Mouse (Mus musculus) kidney, postnatal 25 days (tissue): ENCODE data around the gene Sspo.
"Not testable (repeated sequence)": the region's sequence is repeated elsewhere in the genome, so short reads cannot be mapped to it uniquely, and the experiment has no call there.

Experiments used
- DNase-seq, 2 experiments: peaks; one replicate each; pipeline ENCODE4 v3.0.0; 2021; ENCODE audit warnings: mixed read lengths in 2 of 2

The Sspo gene

DNA sequence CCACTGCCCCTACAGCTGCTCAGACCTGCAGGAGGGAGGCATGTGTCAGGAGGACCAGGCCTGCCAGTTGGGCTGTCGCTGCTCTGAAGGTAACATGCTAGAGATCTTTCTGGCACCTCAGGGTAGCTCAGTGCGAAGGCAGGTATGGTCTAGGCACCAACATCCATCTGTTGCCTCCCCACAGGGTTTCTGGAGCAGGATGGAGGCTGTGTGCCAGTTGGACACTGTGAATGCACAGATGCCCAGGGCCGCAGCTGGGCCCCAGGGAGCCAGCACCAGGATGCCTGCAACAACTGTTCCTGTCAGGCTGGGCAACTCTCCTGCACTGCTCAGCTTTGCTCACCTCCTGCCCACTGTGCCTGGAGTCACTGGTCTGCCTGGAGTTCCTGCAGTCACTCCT is 41.7 kb downstream of the Sspo start:
- no peak for DNase-seq

DNA sequence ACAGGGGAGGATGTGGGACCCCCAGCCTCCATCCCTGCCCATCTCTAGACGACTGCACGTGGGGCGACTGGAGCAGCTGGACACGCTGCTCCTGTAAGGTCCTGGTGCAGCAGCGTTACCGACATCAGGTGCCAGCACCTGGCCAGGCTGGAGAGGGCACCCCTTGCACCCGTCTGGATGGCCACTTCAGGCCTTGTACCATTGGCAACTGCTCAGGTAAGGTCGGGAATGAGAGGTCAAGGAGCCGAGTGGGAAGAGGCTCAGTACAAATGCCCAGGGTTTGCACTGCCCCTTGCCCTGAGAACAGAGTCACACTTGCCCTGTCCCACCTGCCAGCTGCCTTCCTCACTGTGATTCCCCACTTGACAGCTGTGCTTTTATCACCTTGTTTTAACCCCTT is 43.3 kb downstream of the Sspo start:
- DNase-seq, result peak in 1 of 2 experiments; percentile 59

DNA sequence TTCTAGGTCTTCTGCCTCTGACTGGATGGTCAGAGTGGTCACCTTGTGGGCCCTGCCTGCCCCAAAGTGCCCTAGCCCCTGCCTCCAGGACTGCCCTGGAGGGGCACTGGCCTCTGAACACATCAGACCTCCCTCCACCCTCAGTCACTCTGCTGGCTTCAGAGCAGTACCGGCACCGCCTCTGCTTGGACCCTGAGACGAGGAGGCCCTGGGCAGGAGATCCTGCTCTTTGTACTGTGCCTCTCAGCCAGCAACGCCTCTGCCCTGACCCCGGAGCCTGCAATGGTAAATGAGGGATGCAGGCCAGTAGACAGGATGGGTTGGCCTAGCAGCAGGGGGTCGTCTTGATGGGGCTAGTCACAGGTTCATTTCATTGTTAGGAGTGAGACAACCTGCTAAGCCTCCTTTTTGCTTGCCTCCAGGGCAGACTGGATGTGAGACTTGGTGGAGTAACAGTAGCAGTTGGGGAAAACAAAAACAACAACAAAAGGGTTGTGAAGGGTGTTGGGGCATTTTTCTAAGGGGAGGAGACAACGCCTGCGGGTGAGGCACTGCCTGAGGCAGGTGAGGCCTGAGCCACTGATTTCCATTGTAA is 45.2 kb downstream of the Sspo start:
- DNase-seq, result peak; percentile 63 to 90

DNA sequence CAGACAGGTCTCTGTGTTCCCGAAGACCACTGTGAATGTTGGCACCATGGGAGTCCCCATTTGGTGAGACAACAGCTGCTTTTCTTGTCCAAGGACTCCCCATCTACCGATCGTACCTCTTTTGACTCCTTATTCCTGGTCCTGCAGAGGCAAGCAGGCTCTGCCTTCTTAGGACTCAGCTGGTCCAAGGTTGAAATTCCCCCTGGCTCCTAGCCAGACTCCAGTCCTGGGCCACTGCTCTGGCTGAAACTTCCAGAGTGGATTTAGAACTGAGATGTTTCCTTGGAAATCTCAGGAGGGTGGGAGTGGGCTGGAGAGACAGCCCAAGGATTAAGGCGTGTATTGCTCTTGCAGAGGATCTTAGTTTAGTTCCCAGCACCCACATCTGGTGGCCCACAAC is 49.5 kb downstream of the Sspo start:
- DNase-seq, result peak; percentile 80 to 81

DNA sequence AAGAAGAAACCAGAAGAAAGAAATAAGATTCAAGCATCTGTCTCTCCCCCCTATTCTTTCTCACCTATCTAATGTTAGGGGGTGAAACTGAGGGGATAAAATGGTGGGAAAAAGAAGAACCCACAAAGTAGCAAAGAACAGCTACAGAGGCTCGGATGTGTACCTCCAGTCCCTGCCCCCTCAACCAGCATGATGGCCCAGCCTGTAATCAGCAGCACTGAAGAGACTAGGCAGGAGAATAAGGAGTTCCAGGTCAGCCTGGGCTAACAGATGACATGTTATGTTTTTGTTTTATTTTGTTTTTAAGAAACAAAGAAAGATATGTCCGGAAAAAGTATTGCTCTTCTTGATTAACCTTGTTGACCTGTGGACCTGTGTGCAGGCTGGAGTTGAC is 55.8 kb downstream of the Sspo start:
- DNase-seq, result no peak

DNA sequence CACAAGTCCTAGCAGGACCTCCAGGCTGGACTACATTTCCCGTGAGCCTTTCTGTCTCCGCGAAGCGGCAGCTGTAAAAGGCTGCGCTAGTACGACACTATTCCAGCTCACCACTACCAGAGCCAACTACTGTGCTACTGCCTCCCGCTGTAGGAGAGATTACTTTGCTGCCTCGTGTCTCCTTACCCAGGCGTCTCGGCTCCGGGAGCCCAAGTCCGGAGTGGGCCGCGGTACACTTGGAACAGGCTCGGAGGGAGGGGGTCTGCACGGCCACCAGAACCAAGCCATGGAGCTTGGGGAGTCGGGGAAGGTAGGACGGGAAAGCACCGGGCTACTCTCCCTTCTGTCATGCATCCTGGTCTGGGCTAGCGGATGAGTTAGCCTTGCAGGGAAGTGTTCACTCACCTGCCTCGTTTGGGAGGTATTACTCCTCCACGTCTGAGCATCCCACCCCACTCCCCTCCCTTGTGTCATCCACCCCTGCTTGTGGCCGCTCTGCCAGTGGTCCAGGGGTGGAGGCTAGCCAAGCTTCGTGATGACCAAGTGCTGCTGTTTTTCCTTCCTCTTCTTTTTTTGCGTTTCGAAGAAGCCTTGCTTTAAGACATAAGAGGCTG is 56.3 kb downstream of the Sspo start:
- DNase-seq, result peak; percentile 87 to 92

DNA sequence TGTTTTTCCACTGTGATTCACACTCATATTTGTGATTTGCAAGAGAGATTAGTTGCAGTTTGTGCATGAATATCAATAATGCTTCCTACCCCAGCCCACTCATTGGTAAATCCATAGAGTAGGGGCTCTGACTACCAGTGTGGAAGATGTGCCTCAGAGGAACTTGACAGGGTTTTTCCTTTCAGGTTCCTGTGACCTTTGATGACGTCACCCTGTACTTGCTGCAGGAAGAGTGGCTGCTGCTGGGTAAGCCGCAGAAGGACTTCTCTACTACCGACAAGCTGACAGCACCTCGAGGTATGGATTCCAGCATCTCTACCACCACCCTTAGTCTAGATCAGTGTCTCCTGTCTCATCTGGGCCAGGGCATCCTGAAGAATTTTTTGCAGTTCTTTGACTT is 60.1 kb downstream of the Sspo start:
- DNase-seq, result no peak

DNA sequence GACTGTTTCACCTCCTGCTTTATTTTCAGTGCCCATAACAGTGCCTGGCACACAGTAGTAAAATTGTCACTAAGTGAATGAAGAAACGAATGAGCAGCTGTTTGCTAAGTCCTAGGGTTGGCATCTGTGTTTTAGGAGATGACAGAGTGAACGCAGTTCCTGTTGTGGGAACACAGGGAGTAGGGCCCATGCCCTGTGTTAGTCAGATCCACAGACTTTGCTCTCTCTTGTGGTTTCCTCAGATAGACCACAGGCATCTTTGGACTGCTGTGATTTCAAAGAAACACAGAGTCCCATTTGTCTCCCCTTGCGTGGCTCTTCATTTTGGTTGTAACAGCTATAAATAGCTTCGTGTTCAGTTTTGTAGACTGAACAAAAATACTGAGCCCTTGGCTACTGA is 62.4 kb downstream of the Sspo start:
- no peak for DNase-seq

DNA sequence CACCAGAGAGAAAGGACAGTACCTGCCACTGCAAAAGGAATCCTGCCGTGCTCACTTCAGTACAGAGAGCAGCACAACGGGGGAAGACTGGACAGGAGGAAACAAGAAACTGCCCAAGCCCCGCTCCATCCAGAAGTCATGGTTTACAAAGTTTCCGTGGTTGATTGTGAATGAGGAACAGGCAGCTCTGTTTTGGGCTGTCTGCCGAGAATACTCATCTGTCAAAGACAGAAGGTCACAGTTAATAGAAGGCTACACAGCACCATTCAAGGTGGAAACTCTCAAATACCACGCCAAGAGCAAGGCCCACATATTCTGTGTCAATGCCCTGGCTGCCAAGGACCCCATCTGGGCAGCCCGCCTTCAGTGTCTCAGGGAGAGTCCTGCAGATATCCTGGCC is 63.8 kb downstream of the Sspo start:
- DNase-seq, result peak in 1 of 2 experiments; percentile 21

DNA sequence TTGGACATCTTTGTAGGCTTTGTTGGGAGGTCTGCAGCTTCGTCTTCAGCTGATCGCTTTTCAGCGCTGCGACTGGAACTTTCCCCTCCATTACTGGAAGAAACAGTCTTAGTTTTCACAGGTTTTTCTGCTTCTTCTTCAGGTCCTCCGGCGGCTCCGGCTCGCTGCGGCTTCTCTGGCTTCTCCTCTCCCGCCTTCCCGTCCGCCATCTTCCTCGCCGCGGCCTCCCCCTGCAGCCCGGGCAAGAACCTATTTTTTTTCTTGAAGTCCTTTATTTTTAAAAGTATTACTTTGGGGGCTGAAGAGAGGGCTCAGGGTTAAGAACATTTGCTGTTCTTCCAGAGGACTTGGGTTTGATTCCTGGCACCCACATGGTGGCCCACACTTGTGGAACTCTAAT is 76.9 kb downstream of the Sspo start:
- DNase-seq, result not testable (repeated sequence)

DNA sequence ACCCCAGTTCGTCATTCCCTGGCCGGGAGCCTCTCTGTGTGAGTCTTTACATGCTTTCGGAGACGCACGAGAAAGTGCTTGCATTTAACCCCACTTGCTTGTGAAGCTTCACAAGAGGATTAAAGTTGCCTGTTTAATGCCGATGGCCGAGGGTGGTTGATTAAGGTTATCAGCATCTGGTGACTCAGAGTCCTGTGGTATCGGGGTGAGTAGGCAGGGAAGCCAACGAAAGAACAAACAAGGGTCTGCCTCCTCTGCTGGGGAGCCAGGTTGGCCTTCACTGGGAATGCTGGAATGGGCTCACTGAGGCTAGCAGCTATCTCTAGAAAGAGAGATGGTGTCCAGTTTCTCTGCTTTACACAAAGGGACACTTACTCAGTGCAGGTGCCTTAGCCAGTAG is 79.9 kb downstream of the Sspo start:
- DNase-seq, result no peak

DNA sequence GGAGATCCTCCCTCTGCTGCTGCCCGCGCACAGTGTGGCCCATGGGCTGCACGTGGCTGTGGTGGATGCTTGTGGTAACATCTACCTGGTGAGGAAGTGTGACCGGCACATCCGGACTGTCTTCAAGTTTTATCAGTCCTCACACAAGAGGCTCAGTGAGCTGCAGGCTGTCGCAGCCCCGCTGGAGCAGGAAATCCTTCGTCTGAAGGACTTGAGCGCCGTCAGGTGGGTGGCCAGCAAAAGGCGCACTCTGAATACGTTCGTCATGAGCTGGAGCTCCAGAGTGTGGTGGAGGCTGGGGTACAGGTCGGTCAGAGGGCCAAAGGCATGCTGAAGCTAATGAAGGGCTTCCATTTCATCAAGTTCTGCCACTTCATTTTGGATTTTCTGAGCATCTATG is 81.2 kb downstream of the Sspo start:
- no peak for DNase-seq

DNA sequence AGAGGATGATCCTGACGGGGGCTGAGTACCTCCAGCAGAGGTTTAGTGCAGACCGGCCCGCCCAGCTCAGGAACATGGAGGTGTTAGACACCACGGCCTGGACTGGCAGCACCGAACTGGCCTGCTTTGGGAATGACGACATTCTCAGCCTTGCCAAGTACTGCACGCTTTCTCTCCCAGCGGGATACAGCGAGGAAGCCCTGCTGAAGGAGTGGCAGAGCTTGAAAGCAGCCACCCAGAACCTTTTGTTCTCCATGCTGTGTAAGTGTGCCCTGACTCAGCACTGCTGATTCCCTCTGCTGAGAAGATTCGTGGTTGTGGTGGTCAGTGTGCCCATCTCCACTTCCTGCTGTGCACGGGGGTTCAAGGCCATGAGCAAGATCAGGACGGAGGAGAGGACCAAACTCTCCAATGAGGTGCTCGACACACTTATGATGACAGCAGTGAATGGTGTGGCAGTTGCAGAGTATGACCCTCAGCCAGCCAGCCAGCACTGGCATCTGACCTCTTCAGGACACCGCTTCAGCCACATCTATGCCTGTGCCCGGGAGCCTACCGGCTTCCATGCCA is 81.9 kb downstream of the Sspo start:
- DNase-seq, result no peak

DNA sequence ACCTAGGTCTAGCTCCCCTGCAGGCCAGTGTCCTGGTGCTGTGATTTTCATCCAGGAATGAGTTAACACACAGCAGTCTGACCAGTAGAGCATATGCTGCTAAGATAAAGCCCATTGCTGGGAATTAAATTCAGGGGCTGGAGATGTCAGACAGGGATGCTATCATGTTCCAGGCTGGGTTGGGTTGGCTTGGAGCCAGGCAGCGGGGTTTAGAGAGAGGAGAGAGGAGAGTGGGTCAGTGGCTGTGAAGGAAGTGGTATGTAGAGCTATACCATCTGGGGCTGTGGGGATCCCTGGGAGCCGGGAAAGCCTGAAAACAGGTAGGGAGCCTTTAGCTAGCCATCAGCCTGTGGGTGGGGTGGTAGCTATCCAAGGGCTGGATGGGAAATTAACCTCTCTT is 82.8 kb downstream of the Sspo start:
- DNase-seq, result no peak

DNA sequence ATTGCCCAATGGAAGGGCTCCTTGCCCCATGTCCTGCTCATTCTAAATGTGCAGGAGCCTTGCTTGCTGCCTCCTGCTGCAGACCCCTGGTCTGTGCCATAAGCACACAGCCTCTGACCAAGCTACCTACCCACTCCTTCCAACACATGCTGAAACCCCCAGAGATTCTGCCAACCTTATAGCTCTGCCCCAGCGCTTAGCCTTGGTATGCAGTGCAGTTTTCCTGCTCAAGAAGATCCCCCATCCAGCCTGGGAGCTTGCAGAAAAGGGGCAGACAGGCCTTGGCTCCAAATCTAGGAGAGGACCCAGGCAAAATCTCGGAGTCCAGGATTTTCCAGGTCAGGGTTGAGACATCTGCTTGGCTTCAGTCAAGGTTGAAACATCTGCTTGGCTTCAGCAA is 85.4 kb downstream of the Sspo start:
- DNase-seq, result no peak

DNA sequence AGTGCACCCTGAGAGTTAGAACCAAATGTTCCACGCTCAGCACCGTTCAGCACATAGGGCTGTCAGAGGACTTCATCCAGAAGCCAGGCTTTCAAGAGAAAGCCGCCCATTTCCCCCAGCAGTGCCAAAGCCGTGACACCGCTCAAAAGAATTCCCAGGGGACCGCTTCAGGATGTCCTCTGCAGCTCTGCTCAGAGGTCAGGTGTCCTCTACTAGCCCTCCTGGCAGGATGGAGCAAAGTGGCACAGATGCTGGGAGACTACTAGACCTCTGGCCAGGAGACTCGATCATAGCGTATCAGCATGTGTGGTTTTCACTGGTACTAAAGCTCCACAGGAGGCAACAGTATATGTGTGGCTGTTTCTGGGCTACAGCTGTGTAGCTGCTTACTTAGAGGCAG is 86.9 kb downstream of the Sspo start:
- peak; percentile 35 to 54 for DNase-seq

DNA sequence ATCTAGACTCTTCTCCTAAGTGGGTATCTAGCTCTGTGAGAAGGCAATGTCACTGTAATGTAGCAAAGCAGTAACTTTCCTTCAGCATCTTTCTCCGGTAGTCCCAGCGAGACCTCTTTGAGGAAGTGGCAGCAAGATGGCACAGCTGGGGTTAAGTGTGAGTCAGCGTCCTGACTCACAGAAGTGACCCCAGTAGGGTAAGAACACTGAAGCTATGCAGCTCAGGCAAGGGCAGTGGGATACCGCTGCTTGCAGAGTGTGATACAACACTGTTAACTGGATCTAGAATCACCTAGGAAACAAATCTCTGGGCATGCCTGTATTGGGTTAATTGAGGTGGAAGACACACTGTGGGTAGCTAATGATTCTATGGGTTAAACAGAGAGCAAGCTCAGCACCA is 88.1 kb downstream of the Sspo start:
- no peak for DNase-seq

DNA sequence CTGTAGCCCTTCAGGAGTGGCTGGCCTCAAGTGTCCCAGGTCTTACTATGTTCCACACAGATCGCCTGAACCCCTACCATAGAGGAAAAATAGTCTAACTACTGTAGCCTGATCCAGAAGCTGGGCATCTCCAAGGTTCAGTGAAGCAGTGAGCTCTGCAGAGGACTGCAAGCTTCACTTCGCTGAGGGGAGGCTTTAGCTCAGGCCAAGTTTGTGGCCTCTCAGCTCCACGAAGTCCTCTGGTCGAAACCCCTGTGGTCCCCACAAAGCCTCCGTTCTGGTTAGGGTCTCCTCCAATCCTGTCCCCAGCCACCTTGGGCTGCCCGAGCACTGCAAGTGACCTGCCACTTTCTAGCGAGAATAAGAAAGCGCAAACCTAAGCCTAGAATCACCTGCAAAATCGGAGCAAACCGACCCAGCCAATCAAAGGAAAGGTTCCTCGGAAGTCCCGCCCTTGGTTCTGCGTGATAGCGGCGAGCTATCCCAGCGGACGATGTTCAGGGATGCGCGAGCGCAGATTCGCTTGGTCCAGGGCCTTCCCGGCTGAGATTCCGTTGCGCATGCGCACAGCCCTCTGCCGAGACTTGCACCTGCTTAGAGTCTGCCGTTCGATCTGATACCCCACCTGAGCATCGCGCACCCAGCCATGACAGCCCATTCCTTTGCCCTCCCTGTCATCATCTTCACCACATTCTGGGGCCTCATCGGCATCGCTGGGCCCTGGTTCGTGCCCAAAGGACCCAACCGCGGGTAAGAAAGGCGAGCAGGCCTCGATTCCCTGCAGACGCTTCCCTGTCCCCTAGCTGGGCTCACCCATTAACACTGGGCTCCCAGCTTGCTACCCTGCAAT is 89.3 kb downstream of the Sspo start, which contains the start of gene Atp6v0e2:
TSS of gene Atp6v0e2 (plus strand) at position 511 of the 850 bp plus-strand sequence.
- peak; percentile 86 to 94 for DNase-seq

DNA sequence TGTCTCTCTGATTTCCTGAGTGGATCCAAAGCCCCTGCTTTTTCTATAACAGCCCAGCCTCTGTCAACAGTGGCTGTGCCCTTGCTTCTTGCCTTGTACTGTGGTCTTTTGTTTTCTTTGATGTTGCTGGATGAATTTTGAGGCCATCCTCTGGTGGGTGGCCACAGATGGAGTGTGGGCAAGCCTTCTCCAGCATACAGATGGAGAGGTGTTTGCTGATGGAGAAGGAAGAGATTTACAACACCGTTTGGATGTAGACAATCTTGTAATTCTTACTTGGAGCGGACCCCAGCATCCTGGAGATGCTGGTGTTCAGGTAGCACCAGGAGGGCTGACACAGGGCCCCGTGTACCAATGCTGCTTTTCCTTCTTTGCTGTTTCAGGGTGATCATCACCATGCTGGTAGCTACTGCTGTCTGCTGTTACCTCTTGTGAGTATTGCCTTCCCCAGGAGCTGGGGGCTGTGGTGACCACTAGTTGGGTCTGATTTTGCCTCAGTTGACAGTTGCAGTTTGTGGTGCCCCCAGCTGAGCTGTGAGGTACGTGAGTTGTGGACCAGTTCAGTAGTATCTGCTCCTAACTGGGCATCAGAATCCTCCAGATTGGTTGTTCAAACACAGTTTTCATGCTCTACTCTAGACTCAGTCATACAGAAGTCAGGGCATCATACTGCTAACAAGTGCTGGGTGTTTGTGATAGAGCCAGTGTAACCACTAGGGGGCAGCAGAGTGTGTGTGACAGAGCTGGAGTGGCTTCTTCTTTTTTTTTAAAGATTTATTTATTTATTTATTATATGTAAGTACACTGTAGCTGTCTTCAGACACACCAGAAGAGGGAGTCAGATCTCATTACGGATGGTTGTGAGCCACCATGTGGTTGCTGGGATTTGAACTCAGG is 91.1 kb downstream of the Sspo start:
- DNase-seq, result peak; percentile 79 to 91

DNA sequence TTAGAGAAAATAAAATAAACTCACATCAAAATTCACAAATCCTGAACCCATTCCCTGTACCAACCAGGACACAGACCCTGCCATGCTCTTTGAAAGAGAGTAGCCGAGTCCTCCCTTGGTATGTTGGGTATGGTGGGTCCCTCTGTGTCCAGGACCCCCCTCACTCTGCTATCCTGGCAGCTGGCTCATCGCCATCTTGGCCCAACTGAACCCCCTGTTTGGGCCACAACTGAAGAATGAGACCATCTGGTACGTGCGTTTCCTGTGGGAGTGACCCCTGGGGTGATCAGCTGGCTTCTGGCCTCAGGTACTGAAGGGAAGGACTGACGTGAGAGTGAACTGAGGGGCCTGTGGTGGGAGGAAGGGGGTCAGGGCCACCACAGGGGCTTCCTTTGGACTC is 91.8 kb downstream of the Sspo start:
- DNase-seq, result no peak

DNA sequence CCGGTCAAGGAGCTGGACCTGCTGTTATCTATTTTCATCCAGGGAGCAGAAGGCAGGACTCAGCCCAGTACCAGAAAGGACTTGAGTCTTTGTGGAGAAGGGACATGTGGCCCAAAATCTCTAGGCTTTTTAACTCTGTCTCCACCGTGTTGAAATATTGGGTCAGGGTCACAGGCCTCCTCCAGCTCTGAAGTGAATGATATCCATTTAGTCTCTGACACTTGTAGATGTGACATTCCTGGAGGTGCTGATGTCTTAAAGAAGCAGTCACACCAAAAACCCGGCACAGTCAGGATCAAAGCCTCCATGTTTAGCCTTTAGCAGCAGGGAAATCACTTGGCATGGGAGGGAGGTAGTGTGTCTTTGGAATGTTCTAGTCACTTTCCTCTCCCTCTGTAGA is 92.7 kb downstream of the Sspo start:
- DNase-seq, result no peak

DNA sequence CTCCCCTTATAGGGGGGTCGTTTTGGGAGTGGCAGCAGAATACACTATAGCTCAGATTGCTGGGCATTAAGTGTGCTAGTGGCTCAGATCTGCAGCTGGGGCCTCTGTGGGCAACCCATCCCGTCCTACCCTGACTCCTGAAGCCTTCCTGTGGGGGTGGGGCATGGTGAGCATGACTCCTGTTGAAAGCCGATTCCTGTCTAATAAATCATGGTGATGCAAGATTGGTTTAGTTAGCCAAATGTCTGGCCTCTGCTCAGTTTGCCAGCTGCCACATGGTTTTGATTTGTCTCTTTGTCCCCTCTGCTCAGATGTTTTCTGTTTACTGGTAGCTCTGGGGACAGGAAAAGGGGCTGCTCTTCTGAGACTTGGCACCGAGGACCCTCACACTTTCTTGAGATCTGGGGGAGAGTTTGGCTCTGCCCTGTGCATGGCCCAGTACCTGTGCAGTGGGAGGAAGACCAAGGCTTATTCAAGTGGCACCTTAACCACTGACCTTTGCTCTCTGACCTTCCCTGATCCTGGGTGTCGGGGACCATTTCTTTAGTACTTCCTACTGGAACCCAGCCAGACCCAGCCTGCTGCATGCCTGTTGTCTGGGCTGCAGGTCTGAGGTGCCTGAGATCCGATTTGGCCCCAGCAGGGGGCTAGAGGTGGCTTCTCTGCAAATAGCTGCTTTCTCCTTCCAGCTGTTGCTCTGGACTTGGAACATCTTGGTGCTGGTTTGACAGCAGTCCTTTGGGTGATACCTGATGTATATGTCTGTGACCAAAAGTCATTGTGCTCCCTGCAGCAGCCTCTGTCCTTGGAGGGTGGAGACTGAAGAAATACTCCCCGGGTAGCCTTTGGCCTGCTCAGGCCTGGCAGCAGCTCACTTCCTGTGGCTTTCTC is 93.8 kb downstream of the Sspo start:
- peak; percentile 66 to 69 for DNase-seq
